Mouse (Mus musculus): Measurements from ENCODE around the gene Slc44a1.

Gene Slc44a1

GRCm38 (mm10) chr4:53621084-53621483 lies 180.9 kb downstream of the Slc44a1 start:
- DNase-seq, result no peak

DNA sequence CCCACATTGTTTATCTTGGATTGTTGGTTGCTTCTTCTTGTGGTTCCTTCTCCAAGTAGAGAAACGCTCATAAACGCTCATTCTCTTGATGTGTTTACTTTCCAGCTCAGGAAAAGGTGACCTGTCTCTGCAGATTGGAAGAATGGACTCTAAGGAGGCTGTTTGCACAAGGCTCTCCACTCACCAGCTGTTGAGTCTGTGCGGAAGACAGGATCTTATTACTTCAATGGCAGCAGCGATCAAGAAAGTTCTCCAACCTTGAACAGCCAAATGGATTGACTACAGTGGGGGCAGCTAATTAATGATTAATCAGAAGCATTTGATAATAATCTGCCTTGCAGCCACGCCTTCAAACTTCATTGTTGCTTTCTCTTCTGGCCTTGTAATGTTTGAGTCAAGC lies 181.3 kb downstream of the Slc44a1 start:
- DNase-seq, result no peak

DNA sequence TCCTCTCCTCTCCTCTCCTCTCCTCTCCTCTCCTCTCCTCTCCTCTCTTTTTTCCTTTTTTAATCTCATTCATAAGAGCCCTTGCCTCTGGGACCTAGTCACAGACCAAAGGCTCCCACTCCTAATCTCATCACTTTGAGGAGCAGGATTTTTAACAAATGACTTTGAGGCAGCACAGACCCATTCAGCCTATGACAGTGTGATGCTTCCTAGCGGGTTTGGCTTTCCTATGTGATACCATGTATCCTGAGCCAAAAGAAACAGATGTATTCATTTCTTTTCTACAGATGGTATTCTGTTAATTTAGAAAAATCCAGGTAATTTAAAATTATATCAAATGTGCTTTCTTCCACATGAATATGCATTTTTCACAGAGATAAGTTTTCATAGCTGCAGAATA lies 183.5 kb downstream of the Slc44a1 start:
- DNase-seq, result no peak

- no peak for DNase-seq
These were observed 184.6 kb downstream of the Slc44a1 start for GRCm38 (mm10) chr4:53624816-53625215.

DNA sequence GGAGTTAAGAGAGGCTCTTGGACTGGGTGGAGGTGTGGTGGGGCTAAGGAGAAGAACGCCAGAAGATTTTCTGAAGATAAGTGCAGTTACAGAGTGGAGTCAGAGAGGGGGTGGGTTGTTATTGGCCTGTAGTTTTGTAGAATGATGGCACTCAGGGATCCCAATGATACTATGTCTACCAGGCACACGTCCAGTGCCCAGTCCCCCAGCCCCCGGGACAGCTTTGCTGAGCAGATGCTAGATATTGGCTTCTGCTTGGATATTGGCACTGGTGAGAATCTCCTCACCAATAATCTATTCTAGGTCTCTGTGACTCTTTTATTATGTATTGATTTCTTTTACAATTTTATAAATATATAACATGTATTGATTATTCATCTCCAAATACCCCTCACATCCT lies 185.1 kb downstream of the Slc44a1 start:
- DNase-seq, result no peak

DNA sequence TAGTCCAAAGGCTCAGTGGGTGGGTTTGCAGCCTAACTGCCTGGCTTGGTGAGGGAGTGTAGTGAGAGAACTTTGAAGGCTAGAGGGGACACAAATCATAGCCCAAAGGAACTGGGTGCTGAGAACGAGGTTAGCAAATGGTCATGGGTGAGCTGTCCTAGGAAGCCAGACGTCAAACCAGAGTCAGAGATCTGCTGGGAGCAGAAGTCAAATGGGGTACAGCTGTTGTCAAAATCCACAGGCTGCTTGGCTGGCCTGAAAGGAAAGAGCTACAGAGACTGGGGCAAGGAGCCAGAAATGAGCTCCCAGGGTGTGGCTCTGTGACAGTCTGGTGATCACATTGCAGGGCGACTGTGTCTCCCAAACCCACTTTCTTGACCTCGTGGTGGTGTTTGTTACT lies 188.7 kb downstream of the Slc44a1 start:
- no peak for DNase-seq

DNA sequence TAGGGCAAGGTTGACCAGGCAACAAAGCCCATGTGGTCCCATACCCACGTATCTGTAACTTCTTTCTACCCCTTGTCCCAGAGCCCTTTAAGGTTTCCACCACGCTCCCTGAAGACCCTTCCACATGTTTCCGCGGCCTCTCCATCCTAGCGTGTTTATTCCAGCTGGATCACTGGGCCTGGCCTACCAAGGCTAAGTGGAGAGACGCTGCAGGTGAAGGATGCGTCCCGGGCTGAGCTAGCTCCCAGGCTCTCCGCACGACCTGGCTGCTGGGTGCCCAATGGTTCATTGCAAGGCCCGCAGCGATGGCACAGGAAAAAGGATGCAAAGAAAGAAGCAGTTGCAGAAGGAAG lies 190.7 kb downstream of the Slc44a1 start:
- DNase-seq, result no peak

DNA sequence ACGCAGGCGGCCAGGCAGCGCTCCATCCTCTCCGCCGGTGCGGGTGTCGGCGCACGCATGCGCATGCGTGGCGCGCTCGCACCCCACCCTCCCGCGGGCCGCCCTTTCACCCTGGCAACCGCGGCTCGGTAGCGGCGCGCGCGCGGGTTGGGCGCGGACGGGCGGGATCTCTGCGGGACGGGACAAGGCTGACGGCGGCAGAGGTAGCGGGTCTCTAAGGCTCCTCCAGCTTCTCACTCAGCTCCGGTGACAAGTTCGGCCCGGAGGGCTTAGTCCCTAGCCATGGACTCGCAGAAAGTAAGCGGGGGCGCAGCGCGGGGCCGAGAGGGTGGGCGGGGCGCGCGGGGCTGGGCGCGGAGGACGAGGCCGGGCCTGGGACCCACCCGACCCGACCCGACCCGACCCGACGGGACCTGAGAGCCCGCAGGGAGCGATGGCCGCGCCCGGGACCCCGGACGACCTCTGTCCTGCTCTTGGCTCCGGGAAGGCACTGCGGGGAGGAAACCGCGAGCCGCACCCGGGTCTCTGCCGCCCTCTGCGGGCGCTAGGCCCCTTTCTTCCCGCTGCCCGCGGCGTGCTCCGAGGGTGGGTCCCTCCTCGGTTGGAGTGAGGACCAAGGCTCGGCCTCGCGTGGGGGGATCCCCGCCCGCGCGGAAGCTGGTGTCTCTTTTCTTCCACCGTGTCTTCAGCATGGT lies 191.2 kb downstream of the Slc44a1 start, which contains the start of gene Fsd1l:
Fsd1l (plus strand) TSS at position 156 of the 695 bp plus-strand sequence.
- DNase-seq, result peak; percentile 85

GRCm38 (mm10) chr4:53632011-53632349 lies 191.8 kb downstream of the Slc44a1 start:
- DNase-seq, result no peak

DNA sequence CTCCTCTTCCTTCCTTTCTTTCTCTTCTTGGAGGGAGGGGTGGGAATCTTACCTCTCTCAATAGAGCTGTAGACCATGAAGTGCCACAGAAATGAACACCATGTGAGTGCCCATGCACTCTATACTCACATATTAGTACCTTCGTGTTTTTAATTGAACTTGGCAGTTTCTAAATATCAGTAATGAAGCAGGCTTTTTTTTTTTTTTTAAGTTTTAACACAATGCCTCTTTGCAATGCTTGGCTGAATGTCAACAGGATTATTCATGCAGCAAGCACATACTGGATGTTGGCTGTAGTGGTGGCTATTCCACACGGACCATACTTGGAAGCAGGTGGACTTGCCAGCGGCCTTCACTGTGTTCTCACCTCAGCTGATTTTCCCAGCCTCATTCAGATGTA lies 195.1 kb downstream of the Slc44a1 start:
- no peak for DNase-seq

DNA sequence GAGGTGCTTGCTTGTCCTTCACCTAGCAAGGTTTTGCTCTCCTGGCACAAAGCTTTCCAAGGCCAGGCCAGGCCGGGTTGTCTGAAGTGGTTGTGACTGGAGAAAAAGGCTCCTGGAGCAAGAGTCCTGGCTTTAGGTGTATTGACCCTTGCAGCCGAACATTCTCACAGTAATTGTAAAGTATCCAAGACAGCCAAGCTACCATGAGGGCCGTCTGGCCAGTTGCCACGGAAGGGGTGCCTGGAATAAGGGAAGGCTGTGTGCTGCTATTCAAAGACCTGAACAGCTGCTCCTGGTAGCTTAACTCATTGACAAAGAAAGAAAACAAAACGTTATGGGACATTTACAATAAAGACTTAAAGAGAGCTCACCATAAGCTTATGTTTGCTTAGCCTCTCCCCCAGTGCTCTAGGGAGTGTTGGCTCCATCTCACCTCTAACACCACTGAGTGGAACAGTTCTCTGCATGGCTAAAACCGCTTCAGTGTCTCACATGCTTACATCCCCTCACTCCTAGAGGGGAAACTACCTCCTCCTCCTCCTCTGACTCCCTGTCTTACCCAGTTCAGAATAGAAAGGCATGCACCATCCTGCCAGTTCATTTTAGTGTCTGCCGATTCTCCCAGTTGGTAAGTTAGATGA lies 197.2 kb downstream of the Slc44a1 start:
- DNase-seq, result no peak

- DNase-seq, result no peak
These were observed 198.4 kb downstream of the Slc44a1 start for GRCm38 (mm10) chr4:53638549-53639123.

DNA sequence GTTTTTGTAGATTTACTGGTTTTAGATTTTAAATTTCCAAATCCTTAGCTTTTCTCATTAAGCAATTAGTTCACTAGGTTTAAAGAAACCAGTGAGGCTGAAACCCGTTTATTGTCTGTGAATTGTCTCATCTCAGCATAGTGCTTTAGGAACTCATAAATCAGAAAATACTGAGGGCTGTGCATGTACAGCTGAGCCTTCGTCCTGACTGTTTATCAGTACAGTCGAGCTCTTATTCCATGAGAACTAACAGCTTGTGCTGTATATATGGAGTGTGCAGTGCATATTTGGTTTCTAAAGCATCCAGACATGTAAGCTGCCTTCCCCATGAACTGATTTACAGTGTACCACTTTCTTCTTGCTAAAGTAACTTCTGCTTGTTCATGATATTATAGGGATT lies 217.8 kb downstream of the Slc44a1 start:
- DNase-seq, result no peak

DNA sequence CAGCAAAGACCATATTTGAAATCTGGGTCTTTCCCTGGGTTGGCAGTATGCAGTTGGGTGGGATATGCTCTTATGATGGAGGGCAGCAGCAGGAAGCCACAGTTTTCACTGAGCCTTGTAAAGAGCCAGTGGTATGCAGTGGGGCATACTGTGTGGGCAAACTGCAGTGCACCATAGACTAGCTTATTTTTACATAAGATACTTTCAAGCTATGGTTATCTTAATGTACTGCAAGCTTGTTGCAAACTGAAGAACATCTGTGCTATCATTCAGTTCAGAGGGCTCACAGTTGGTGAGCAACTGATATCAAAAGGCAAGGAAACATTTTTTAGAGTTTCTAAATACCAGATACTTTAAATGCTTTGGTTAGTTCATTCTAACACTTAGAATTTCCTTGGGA lies 220.5 kb downstream of the Slc44a1 start:
- no peak for DNase-seq

Measured in right cerebral cortex, adult 18-20 months (tissue).